Mouse (Mus musculus): ENCODE measurements around the gene Rag2. TPM values are rescaled to one million over a fixed set of nuclear protein-coding genes. Genes with fewer than 3 reads are reported as not detected.

Rag2 gene
- polyA plus RNA-seq, 1 experiment from 2014 or later = 0.37 TPM

DNA sequence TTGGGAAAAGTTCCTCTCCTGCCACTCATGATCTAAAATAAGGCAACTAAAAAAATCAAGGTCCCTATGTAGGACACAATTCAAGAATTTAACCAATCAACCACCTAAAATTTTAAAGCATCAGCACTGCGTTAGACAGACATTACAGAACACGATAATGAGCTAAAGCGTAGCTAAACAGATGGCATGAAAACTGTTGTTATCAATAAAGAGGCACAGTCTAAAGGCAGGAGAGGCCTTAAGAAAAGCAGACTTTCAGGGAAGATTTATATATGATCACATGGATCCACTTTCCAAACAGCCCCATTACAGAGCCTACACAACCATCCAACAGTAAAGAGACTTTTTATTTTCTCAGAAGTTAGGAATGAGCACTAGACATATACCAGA lies 41.2 kb downstream of the Rag2 start:
- Histone ChIP-seq H3K36me3 (no peaks in the 10 kb centered on the region), H3K9ac (no peak overlapping the region), H3K9me3 (replicated peaks) (no peaks in the 10 kb centered on the region), H3K27me3 (replicated peaks) (peaks cover 6% of the 10 kb centered on the region; the same call in 1 of the 2 replicates), H3K4me1 (no peaks in the 10 kb centered on the region), H3K4me2 (no peak overlapping the region), H3K27ac (no peak overlapping the region), H3K4me3 (no peak overlapping the region)
- no peak for ATAC-seq
- WGBS (ENCODE audit: insufficient replicate concordance) = 84% methylated on average over 3 of the region's 3 CpGs

GRCm38 (mm10) chr2:101668751-101669150 lies 44.2 kb downstream of the Rag2 start:
- no peak overlapping the region for H3K27ac ChIP-seq
- no peak overlapping the region for H3K4me3 ChIP-seq

GRCm38 (mm10) chr2:101673547-101673946 lies 49.0 kb downstream of the Rag2 start:
- Histone ChIP-seq H3K36me3 (no peaks in the 10 kb centered on the region), H3K9me3 (replicated peaks) (no peaks in the 10 kb centered on the region), H3K4me3 (no peak overlapping the region), H3K4me2 (no peak overlapping the region), H3K9ac (no peak overlapping the region), H3K4me1 (no peaks in the 10 kb centered on the region), H3K27ac (no peak overlapping the region), H3K27me3 (replicated peaks) (peaks cover 17% of the 10 kb centered on the region)
- ATAC-seq = no peak
- 48% methylated on average over 3 of the region's 3 CpGs for WGBS (ENCODE audit: insufficient replicate concordance)

More at GRCm38 (mm10) chr2:101668751-101669150, 44.2 kb downstream of the Rag2 start:
- no peak overlapping the region for H3K9ac ChIP-seq
- no peak overlapping the region for H3K4me2 ChIP-seq
- ATAC-seq = no peak
- H3K4me1 ChIP-seq = no peaks in the 10 kb centered on the region
- no peaks in the 10 kb centered on the region for H3K36me3 ChIP-seq
- no peaks in the 10 kb centered on the region for H3K9me3 ChIP-seq (replicated peaks)
- 58% methylated on average over 3 of the region's 3 CpGs for WGBS (ENCODE audit: insufficient replicate concordance)
- H3K27me3 ChIP-seq (replicated peaks) = peaks cover 6% of the 10 kb centered on the region; the same call in 1 of the 2 replicates

DNA sequence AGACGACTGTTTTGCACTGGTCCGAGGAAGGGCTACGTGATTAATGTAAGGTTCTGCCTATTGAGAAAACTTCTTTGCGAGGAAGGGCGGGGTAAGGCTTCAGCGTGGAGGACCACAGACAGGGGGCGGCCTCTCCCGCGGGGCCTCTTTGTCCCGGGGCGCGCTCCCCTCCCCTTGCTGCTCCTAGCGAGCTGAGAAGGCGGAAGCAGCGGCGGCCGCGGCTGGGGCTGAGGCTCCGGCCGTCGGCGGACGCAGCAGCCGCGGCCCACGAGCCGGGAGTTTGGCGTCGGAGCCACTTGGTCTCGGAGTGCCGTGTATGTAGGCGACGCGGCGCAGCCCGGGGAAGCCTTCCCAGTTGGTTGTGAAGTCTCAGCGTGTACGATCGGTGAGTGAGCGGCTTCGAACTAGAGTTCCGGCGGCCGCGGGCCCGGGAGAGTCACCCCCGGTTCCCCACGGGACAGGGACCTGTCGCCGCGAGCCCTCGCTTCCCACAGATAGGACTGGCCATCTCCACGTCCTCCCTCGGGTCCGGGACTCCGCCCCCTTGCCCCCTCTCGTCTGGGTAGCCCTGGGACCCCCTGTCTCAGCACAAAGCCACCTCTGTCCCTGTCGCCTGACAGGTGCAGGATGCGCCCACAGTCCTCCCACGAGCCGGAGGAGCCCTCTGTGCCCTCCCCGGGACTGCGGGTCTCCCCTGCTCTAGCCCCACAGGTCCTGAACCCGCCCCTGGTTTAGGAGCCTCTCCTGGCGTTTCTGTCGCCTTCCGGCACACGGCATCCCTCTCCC lies 53.9 kb downstream of the Rag2 start, which contains the start of gene Traf6:
Gene Traf6, plus strand, starts transcription at position 194 of the 786 bp plus-strand sequence.
- WGBS (ENCODE audit: insufficient replicate concordance) = under 1% methylated on average over 67 of the region's 68 CpGs
- H3K4me1 ChIP-seq = peaks cover 13% of the 10 kb centered on the region

DNA sequence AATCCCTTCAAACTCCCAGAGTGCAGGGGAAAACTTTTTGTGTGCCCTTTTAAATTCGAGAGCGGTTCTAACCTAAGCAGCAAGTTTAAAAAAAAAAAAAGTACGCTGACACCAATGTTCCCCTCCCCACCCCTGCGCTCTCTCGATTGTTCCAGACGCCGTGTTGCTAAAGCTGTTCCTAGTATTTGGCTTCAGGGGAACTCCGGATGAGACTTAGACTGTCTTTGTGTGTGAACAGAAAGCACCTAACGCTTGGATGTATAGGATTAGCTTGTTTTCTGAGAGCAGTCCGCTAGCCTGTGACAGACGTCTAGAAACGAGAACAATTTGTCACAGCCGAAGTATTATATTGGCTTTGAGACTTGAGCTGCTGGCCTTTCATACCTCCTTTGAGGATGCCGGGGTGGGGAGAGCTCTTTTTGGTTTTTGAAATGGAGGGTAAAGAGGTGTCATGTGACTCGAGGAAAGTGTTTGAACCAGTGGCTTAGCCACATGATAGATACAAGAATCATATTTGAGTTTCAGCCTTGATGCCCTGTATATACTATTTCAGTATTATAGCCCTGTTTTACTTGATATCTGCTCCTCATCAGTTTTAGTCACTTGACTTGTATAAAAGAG lies 54.8 kb downstream of the Rag2 start:
- Histone ChIP-seq H3K9ac (peak overlapping the region; percentile 91), H3K9me3 (replicated peaks) (no peaks in the 10 kb centered on the region), H3K4me3 (peak overlapping the region; percentile 94), H3K27ac (peak overlapping the region; percentile 48; the same call in 1 of the 2 replicates), H3K27me3 (replicated peaks) (peaks cover 11% of the 10 kb centered on the region), H3K4me2 (peak overlapping the region; percentile 84), H3K4me1 (peaks cover 13% of the 10 kb centered on the region), H3K36me3 (peaks cover 5% of the 10 kb centered on the region)
- WGBS (ENCODE audit: insufficient replicate concordance) = 7% methylated on average over 15 of the region's 15 CpGs
- ATAC-seq = peak; percentile 44

More for the DNA sequence above, 53.9 kb downstream of the Rag2 start, which contains the start of gene Traf6:
- H3K36me3 ChIP-seq = peaks cover 3% of the 10 kb centered on the region; the same call in 1 of the 2 replicates
- peak within 1 kb of the TSS; percentile 84 for H3K4me2 ChIP-seq
- no peaks in the 10 kb centered on the region for H3K9me3 ChIP-seq (replicated peaks)
- H3K4me3 ChIP-seq = peak within 1 kb of the TSS; percentile 94
- peak within 1 kb of the TSS; percentile 91 for H3K9ac ChIP-seq
- ATAC-seq = peak; percentile 94
- H3K27me3 ChIP-seq (replicated peaks) = peaks cover 13% of the 10 kb centered on the region
- H3K27ac ChIP-seq = peak within 1 kb of the TSS; percentile 48; the same call in 1 of the 2 replicates

Other genes starting within 250 kb of the Rag2 start
- 0.04 TPM in 2 replicates for gene Rag1, start 24.8 kb downstream of the Rag2 start, polyA plus RNA-seq (2016; fragmentation: Nextera tagmentation; extraction: Ambion mirVana)
- gene B230118H07Rik, start 24.8 kb downstream of the Rag2 start, polyA plus RNA-seq (2016; fragmentation: Nextera tagmentation; extraction: Ambion mirVana) = 21.8 and 22.2 TPM in 2 replicates
- gene Traf6, start 53.7 kb downstream of the Rag2 start, polyA plus RNA-seq (2016; fragmentation: Nextera tagmentation; extraction: Ambion mirVana) = 6.3 and 7.2 TPM in 2 replicates

Data from liver, embryonic 12.5 days (tissue).